Mouse (Mus musculus) right cerebral cortex, adult 18-20 months (tissue): Measurements from ENCODE around the gene Exoc6.
A peak's percentile ranks its signal among the peaks of the same experiment; 100 is the strongest.

Source experiments
- DNase-seq: peaks from one replicate; pipeline ENCODE4 v3.0.0; 2022; ENCODE audit warnings: mixed read lengths

The Exoc6 gene

DNA sequence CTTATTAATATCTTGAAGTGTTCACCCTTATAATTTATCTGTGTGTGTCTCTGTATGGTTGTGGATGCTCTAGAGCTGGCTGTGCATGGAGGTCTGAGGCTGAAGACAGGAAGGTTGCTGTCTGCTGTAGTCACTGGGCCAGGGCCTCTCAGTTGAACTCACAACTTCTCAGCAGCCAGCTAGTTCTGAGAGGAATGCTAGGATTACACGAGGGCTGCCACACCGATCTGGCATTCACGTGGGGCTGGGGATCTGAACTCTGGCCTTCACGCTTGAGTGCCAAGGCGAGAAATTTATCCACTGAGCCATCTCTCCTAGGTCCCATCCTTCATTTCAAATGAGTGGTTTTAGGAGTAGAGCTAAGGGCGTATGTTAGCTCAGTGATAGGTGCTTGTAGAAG is 30.2 kb downstream of the Exoc6 start:
- no peak for DNase-seq

DNA sequence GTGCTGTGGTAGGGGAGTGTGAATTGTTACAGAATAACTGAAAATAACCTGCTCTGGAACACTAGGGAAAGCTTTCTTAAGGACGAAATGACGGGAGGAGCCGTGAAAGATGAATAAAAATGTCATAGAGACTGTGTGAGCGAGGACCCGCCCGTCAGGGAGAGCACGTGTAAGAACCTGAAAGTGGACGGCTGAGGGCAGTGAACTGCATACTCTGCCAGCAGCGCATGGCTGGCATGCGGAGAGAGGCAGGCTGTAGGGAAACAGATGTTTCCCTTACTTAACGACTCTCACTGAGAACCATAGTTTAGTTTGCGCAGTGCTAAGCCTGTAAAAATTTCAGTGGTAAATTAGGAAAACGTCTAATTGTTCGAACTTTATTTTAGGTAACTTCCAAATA is 35.0 kb downstream of the Exoc6 start:
- DNase-seq, result no peak

DNA sequence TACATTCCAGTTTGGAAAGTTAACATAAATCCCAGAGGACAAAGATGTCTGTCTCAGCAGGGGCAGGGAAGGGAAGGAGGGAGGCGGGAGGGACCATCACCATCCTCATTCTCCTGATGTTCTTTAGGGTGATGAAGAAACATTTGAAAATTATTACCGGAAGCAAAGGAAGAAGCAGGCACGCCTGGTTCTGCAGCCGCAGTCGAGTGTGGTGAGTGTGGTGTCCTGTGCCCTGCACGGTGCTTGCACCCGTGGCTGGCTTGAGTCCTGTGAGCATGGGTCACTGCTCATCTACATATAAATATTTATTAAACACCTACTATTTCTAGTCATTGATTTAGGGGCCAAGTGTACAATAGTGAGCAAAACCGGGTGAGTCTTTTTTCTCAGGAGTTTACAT is 35.5 kb downstream of the Exoc6 start:
- no peak for DNase-seq

DNA sequence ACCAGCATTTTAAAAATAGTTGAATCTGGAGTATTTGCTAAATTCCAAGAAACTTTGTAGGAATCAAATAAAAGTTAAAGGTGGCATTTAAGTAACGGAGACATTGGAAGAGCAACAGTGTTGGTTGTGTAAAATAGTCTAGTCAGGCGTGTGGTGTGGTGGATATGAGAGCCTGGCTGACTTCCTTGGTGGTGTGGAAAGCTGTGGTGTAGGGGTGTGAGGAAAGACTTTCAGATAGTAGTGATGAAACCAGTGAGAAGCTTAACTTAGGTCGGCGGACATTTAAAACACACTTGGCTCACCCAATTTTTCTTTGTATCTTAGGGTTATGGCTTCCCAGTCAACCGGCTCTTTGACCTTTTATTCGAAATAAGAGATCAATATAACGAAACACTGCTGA is 40.3 kb downstream of the Exoc6 start:
- DNase-seq, result no peak

DNA sequence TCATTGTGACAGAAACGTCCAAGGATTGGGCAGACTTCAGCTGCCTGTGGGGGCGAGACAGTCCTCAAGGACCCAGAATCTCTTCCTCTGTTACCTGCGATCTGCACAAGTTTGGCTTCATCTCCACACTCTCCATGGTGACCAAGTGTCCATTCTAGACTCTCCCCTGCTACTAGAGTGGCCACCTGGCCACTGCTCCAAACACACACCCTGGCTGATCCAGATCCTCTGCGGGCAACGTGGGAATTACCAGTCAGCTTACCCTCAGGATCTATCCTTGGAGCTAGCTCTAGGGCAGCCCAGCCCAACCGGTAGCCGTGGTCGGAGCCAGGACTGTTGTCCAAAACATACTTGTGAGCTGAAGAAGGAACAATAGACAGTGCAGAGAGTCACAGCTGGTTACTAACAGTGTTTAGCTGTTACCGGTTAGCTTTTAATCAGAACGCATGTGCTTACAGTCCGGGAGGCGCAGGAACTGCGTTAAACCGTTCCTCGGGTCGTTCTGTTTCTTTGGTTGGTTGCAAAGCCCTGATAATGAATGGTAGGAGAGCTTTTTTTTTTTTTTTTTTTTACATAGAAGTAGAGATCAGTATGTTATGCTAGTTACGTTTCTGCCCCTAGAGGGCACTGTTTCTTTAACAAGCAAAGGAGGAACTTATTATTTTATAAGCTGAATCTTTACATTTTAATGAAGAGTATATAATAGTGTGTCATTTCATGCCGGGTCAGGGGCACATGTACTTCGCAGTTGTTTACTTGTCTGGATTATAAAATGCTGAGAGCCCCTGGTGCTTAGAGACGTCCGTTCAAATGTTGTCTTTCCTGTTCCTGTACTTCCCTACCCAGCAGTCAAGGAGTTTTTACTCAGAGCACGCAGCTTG is 52.0 kb downstream of the Exoc6 start:
- DNase-seq, result peak; percentile 24

DNA sequence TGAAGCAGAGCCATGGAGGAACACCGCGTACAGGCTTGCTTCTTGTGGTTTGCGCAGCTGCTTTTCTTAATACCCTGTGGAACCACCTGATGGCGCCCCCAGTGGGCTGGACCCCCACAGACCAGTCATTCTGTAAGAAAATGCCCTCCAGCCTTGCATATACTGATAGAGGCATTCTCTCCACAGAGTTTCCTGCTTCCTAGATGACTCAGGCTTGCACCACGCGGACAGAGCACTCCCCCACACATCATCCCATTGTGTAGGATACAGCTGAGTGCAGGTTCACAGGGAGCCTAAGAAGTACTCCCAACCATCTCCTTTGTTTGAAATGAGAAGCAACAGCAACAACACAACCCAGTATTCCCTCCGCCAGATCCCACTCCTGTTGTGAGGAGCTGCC is 59.8 kb downstream of the Exoc6 start:
- no peak for DNase-seq

DNA sequence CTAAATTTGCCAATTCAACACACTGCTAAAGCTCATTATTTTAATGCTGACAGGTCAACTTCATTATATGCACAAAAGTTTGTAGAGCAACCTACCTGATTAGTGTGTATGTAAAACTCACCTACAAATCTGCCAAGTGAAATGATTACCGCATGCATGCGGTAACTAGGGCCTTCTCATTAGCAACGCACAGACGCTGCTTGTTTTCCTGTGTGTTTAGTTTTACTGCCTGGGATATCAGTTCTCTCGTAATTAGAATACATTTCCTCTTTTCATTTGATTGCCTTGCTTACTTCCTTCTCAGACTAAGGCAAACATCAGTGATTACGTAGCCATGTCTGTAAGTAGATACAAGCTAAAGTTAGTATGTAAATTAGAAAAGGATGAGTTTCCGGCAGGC is 62.7 kb downstream of the Exoc6 start:
- DNase-seq, result no peak

DNA sequence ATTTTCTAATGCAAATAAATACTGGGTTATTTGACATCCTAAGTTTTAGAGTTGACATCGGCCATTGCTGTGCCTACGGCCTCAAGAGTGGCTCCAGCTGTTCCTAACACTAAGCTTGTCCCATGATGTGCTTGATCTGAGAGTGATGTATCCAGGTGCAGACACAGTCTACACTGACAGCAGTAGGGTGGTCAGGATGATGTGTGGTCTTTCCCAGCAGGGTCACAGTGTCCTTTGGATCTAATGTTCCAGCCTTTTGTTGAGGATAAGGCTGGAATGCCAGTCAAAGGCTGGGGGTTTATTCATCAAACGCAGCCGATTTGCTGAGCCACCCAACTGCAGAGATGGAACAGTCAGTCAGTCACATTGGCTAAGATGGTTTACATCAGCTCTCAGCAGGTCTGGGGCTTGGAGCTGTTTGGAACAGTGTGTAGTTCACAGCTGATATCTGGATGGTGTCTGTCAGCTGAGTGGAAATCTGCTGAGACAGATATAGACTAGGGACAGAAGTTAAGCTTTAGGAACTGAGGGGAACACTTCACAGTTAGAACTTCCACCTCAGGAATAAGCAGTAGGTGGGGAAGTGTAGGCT is 64.9 kb downstream of the Exoc6 start:
- DNase-seq, result no peak

DNA sequence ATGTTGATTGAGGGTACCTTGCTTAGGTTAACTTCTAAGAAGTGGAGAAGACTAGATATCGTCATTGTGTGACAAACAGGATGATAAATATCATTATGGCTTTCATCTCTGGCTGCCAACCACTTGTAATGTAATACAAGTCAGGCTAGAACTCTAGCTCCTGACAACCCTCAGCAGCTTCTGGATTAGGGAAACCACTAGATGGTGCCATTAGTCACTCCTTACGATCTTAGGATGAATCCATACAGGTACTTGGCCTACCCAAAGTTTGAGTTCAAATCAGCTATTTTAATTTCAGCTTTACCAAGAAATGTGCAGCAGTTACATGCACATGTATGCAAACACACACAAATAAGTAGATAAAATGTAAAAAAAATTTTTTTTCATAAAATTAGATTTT is 97.8 kb downstream of the Exoc6 start:
- DNase-seq, result no peak

DNA sequence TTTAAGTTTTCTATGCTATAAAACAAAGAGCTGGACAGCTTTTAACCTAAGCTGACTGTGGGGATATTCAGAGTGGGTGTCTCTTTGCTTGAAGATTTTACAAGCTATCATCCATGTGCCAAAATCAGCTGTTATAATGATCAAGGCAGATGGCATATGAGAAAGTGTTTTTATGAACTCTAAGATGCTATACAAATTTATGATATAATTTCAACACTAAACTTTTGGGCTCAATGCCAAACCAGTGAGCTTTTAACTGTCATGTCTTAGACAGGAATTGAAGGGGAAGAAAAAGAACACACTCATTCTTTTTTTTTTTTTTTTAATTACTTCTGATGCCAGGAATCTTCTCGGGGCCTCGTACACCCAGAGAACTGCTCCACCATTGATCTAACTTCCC is 100.3 kb downstream of the Exoc6 start:
- no peak for DNase-seq

DNA sequence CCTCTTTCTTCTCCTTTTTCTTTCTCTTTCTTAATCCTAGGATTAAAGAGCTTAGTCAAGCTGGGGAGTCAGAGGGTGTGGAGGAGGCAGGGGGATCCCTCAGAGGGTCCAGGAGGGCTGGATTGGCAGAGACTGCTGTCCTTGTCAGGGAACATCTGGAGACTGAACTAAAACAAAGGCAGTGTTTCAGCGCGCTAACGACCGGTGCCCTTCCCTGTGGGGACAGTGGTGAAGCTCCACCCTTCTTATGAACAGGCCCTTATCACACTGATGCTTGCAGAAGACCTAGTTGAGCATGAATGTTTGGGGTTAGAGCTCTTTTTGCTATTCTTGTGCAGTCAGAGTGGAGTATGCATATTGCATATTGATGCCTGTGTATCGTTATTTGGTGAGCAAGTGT is 103.8 kb downstream of the Exoc6 start:
- no peak for DNase-seq

DNA sequence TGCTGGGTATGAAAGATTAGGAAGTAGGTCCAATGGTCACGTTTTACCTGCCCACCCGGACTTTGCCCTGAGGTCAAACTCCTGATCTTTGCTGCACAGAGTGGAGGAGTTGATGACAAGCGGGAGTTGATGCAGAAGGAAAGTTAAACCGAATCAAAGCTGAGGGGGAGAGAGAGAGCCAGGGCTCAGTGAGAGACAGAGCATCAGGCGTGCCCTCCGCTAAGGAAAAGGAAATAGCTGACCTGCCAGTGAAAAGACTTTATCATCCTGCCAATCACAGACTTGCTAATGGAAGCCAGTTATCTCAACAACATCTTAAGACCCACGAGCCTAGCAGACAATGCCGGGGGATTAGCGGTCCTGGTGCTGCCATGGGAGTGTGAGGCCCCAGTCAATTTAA is 106.2 kb downstream of the Exoc6 start:
- DNase-seq, result no peak

DNA sequence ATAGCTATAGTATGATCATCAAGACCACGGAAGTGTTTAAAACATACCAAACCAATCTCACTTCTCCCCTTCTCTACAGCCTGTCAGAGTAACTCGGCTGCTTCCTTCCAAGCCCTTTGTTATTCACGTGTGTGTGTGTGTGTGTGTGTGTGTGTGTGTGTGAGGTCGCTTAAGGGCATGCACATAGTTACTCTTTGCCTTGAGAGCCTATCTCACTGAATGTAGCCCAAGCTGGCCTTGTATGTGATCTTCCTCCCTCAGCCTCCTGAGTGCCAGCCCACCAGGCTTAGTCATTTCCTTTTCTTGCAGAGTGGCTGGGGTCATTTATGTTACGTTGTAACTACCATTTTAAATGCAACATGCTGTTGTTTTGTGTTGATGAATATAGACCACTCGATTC is 115.0 kb downstream of the Exoc6 start:
- no peak for DNase-seq

DNA sequence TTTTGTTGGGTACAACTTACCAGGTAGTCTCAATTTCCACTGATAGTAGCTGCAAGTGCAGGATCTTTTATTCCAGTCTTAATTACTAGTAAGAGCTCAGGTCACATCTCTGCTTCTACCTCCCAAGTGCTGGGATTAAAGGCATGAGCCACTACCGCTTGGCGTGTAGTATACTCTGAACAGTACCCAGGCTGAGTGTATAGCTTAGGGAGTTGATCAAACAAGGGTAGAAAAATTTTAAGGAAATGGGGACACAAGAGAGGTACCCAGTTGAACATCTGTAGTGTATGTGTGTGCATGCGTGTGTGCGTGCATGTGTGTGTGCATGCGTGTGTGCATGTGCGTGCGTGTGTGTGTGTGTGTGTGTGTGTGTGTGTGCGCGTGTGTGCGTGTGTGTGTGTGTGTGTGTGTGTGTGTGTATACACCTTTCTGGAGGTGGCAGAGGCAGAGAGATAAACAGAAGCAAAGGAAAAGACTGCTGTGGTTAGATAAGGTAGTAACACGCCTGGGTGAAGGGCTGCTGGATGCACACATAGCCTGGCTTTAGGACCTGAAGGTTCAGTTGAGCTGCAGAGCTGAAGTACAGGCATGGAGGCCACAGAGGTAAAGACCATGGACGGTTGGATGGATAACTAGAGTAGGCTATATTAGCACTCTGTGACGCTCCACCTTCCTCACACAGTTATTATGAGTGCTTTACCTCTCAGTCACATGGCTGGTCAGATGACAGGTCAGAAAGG is 117.8 kb downstream of the Exoc6 start:
- no peak for DNase-seq

DNA sequence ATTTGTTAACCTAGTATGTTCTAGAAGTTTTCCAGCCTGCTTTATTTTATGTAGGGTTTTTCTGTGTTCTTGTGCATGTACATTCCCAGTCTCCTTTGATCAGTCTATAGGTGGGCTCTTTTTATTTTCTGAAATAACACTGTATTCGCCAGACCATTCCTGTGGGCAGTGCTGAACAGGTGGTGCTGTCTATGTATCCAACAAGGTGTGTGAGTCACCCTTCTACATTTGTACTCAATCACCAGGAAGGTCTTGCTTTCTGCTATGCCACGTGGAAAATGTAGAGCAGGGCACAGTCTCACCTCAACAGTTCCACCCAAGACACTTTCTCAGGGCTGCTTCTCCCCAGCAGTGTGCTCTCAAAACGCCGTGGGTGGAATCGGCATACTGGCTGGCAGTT is 118.4 kb downstream of the Exoc6 start:
- no peak for DNase-seq

DNA sequence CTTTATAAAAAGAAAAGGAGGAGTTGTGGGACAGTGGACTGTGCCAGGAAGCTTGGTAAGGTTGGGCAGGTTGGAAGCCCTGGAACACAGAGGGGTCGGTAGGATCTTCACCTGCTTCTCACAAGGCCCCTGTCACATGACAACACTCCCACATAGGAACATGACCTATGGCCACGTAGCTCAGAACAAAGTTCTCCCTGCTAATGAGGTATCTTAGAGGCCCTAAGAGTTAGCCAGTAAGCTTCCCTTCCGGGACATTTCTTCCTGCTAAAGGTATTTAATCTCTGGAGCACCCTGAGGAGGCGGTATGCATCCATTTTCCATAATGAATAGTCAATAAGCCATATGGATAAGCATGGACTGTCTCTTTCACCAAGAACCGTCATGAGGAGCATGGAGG is 119.3 kb downstream of the Exoc6 start:
- no peak for DNase-seq

DNA sequence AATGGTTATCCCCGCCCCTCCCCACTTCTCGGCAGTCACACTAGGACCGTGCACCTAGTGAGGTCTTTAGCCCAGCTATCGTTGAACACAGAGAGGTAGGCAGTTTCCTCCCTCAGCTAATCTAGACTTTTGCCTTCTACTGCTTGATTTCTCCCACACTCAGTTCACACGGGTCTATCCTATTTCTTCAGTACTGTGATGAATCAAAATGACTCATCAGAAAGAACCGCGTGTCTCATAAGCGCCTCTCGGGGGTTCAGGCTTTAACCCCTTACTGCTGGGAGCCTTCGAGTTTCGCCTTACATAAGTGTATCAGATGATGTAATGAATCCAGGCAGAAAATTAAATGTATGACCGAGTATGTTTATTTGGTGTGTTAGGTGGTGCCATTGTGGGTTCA is 123.2 kb downstream of the Exoc6 start:
- no peak for DNase-seq

DNA sequence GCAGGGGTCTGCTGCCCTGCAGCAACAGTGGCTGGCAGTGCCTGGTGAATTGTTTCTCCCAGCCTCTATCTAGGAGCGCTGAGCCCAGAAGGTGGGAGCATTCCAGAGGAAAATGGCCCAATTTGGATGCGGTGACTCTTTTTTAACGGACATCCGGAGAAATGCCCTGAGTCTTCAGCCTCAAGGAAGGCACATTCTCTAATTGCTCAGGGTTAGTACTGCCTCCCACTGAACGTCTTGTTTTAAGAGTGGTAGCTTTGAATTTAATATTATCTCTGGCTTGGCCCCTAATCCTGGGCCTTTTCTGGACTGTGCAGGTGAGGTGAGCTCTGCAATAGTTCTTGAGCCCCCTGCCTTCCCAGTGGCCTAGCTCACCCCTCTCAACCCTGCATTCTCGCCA is 135.1 kb downstream of the Exoc6 start, which contains the start of gene Cyp26c1:
Cyp26c1 (plus strand) TSS at position 301 of the 400 bp plus-strand sequence.
- DNase-seq, result no peak

DNA sequence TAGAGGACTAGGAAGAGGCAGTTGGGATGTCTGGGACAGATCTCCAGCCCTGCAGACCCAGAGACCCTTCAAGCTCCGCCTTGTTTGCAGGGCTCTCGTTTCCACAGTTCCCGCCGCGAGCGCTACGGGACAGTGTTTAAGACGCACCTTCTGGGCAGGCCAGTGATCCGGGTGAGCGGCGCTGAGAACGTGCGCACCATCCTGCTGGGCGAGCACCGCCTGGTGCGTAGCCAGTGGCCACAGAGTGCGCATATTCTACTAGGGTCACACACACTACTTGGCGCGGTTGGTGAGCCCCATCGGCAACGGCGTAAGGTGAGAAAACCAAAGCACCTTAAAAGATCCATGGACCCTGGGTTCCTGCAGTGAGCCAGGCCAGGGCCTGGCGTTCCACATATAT is 136.1 kb downstream of the Exoc6 start:
- DNase-seq, result no peak

DNA sequence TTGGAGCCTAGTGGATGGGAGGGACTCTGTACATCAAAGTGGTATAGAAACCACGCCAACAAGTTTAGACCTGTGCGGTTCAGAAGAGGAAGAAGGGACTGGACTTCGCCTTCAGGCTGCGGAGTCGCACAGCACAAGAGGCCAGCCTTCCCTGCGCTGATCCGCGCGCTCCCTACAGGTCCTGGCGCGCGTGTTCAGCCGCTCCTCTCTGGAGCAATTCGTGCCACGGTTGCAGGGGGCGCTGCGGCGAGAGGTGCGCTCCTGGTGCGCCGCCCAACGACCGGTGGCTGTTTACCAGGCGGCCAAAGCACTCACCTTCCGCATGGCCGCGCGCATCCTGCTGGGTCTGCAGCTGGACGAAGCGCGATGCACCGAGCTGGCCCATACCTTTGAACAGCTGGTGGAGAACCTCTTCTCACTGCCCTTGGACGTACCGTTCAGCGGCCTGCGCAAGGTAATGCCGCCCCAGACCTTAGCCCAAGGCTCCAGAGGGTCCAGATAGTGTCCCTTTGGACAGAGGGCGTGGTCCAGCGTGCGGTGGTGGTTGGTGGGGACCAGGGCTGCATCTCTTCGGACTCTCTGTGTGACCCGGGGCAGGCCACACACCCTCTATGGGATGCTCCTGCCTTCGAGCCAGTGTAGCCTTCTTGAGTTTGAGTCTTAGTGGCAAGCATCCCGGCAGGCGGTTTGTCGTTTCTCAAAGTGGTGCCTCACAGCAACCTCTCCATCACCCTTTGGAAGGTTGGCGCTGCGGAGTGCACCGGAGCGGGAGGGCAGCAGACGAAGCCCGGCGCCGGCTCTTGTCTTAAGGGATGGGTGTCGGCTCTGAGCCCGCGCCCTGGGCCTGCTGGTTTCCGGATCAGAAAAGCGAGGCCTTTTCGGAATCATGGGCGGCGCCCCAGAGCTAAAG is 137.0 kb downstream of the Exoc6 start:
- no peak for DNase-seq

DNA sequence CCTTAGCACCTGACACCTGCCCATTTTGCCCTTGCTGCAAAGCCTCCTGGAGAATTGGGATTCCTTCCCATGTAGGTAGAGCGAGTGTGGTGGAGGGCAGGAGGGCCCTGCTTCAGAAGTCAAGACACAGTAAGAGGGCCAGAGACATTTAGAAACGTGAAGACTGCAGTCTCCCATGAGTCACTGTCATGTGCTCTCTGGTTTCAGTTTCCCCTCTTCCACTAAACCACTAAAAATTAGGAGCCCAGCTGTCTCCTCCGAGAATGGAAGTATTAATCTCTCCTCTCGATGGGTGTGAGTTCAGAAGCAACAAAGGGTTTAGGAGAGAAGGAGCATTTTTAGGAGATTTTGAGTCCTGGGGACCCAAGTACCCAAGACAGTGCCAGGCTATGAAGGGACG is 139.3 kb downstream of the Exoc6 start:
- DNase-seq, result no peak

DNA sequence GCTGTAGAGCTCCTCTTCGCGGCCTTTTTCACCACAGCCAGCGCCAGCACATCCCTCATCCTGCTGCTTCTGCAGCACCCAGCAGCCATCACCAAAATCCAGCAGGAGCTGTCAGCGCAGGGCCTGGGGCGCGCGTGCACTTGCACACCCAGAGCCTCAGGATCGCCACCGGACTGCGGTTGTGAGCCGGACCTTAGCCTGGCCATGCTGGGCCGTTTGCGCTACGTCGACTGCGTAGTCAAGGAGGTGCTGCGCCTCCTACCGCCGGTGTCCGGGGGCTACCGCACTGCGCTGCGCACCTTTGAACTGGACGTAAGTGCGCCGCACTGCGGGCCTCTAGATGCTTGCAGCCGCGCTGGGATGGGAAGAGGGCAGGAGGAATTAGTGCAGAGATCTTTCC is 140.5 kb downstream of the Exoc6 start:
- DNase-seq, result no peak

DNA sequence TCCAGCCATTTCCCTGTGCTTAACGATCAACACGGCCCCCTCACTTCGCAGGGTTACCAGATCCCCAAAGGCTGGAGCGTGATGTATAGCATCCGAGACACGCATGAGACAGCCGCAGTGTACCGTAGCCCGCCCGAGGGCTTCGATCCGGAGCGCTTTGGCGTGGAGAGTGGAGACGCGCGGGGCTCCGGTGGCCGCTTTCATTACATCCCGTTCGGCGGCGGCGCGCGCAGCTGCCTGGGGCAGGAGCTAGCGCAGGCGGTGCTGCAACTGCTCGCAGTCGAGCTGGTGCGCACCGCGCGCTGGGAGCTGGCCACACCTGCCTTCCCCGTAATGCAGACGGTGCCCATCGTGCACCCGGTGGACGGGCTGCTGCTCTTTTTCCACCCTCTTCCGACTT is 142.7 kb downstream of the Exoc6 start:
- DNase-seq, result peak; percentile 28
